Mouse (Mus musculus) adrenal gland, adult 8-10 months (tissue): Measurements from ENCODE around the gene 4930442H23Rik. TPM values are rescaled to one million over a fixed set of nuclear protein-coding genes. Genes with fewer than 3 reads are reported as not detected.
"Not testable (repeated sequence)": the region's sequence is repeated elsewhere in the genome, so short reads cannot be mapped to it uniquely, and the experiment has no call there.

Experiments used
- DNase-seq: peaks from one replicate; pipeline ENCODE4 v3.0.0; 2022
- total RNA-seq, 4 experiments: library from RNA; stranded (reverse); gene quantifications; 2 replicates each; pipeline ENCODE4 v1.2.4; 2022

Gene 4930442H23Rik
- total RNA-seq = not detected

- DNase-seq = no peak
Measured at GRCm38 (mm10) chr10:81183805-81184204, at the start of gene 4930442H23Rik. Gene 4930442H23Rik, minus strand, starts transcription at chr10:81183849.

GRCm38 (mm10) chr10:81233226-81233585, 49.6 kb upstream of the 4930442H23Rik start:
- DNase-seq = no peak

GRCm38 (mm10) chr10:81232580-81233225, 49.1 kb upstream of the 4930442H23Rik start, which contains the start of gene Zfr2:
Gene Zfr2, plus strand, starts transcription at chr10:81233155.
- peak; percentile 91 for DNase-seq

- DNase-seq = no peak
Measured at GRCm38 (mm10) chr10:81231436-81231835, 47.8 kb upstream of the 4930442H23Rik start.

- no peak for DNase-seq
Measured at GRCm38 (mm10) chr10:81230438-81231332, 47.0 kb upstream of the 4930442H23Rik start, which contains the start of gene Atcay. Gene Atcay, minus strand, starts transcription at chr10:81230833.

- no peak for DNase-seq
Measured at GRCm38 (mm10) chr10:81229735-81230437, 46.2 kb upstream of the 4930442H23Rik start.

- not testable (repeated sequence) for DNase-seq
Measured at GRCm38 (mm10) chr10:81223731-81224130, 40.1 kb upstream of the 4930442H23Rik start.

- DNase-seq = no peak
Measured at GRCm38 (mm10) chr10:81221402-81222015, 37.9 kb upstream of the 4930442H23Rik start.

GRCm38 (mm10) chr10:81217964-81218363, 34.3 kb upstream of the 4930442H23Rik start:
- DNase-seq = no peak

GRCm38 (mm10) chr10:81217267-81217666, 33.6 kb upstream of the 4930442H23Rik start:
- DNase-seq = not testable (repeated sequence)

GRCm38 (mm10) chr10:81216810-81217209, 33.2 kb upstream of the 4930442H23Rik start:
- DNase-seq = no peak

- DNase-seq = no peak
Measured at GRCm38 (mm10) chr10:81216260-81216659, 32.6 kb upstream of the 4930442H23Rik start.

GRCm38 (mm10) chr10:81210154-81210553, 26.5 kb upstream of the 4930442H23Rik start:
- DNase-seq = no peak

- no peak for DNase-seq
Measured at GRCm38 (mm10) chr10:81204137-81204536, 20.5 kb upstream of the 4930442H23Rik start.

GRCm38 (mm10) chr10:81202978-81203720, 19.5 kb upstream of the 4930442H23Rik start:
- no peak for DNase-seq

GRCm38 (mm10) chr10:81201807-81202758, 18.4 kb upstream of the 4930442H23Rik start, which contains the start of gene Nmrk2:
Gene Nmrk2, minus strand, starts transcription at chr10:81202051.
- DNase-seq = no peak

GRCm38 (mm10) chr10:81200605-81201287, 17.1 kb upstream of the 4930442H23Rik start:
- no peak for DNase-seq

- no peak for DNase-seq
Measured at GRCm38 (mm10) chr10:81200141-81200540, 16.5 kb upstream of the 4930442H23Rik start.

GRCm38 (mm10) chr10:81198990-81199389, 15.3 kb upstream of the 4930442H23Rik start:
- DNase-seq = no peak

GRCm38 (mm10) chr10:81198230-81198629, 14.6 kb upstream of the 4930442H23Rik start:
- DNase-seq = no peak
